Mouse (Mus musculus): ENCODE measurements around the gene Mamdc2. TPM values are rescaled to one million over a fixed set of nuclear protein-coding genes. Genes with fewer than 3 reads are reported as not detected.
A peak's percentile ranks its signal among the peaks of the same experiment; 100 is the strongest.
"Not testable (repeated sequence)": the region's sequence is repeated elsewhere in the genome, so short reads cannot be mapped to it uniquely, and the experiment has no call there.

The Mamdc2 gene
- polyA plus RNA-seq, 1 experiment from 2014 or later, result 1.5 TPM

DNA sequence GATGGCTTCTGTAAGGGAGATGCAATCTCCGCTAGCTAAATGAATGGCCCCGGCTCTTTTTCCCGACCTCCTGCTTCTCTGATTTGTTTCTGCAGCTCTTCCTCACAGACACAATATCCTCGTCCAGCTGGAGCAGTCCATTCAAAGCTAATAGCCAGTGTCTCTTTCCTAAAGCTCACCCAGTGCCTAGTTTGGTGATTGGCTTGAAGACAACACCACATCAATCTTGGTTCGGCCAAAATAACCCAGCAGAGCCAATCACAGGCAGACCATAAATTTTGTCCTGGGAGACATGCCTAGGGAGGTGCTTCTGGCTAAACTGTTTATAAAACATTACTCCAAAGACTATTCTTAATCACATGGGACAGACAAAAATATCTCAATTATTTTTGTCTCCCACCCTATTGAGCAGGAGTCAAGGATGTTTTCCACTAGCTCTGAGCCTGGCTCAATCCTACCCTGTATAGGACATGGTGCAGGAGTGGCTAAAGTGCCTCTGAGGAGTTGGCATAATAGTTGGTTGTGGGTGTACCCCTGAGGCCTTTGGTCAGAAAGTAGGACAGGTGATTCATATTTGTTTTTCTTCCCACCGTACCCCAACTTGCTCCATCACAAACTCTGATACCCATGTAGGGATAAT is 38.5 kb upstream of the Mamdc2 start:
- 82% methylated on average over 6 of the region's 6 CpGs for WGBS
- no peak overlapping the region for H3K9ac ChIP-seq (replicated peaks; ENCODE audit: low read length)
- no peak overlapping the region for H3K4me3 ChIP-seq (replicated peaks; ENCODE audit: low read depth, low read length)
- H3K27ac ChIP-seq (replicated peaks; ENCODE audit: low read depth, low read length), result no peak overlapping the region
- no peaks in the 10 kb centered on the region for H3K4me1 ChIP-seq (ENCODE audit: control insufficient read depth, insufficient read depth, low read length)
- no peak overlapping the region for H3K4me2 ChIP-seq (ENCODE audit: low read length)
- DNase-seq (no peak), ATAC-seq (ENCODE audit: low FRiP score, low TSS enrichment) (no peak)
- H3K9me3 ChIP-seq (ENCODE audit: control insufficient read depth, low read length), result no peaks in the 10 kb centered on the region
- no peaks in the 10 kb centered on the region for H3K27me3 ChIP-seq (ENCODE audit: control insufficient read depth, insufficient read depth, low read length)
- no peaks in the 10 kb centered on the region for H3K36me3 ChIP-seq (ENCODE audit: control insufficient read depth, insufficient read depth, low read length)

GRCm38 (mm10) chr19:23485940-23486600 is 37.8 kb upstream of the Mamdc2 start:
- 91% methylated on average over 7 of the region's 7 CpGs for WGBS
- no peaks in the 10 kb centered on the region for H3K27me3 ChIP-seq (ENCODE audit: control insufficient read depth, insufficient read depth, low read length)
- H3K4me3 ChIP-seq (replicated peaks; ENCODE audit: low read depth, low read length), result no peak overlapping the region

GRCm38 (mm10) chr19:23482571-23482970 is 34.3 kb upstream of the Mamdc2 start:
- H3K4me2 ChIP-seq (ENCODE audit: low read length); H3K27me3 ChIP-seq (ENCODE audit: control insufficient read depth, insufficient read depth, low read length); H3K9ac ChIP-seq (replicated peaks; ENCODE audit: low read length); DNase-seq; ATAC-seq (ENCODE audit: low FRiP score, low TSS enrichment); H3K4me1 ChIP-seq (ENCODE audit: control insufficient read depth, insufficient read depth, low read length); H3K27ac ChIP-seq (replicated peaks; ENCODE audit: low read depth, low read length); H3K9me3 ChIP-seq (ENCODE audit: control insufficient read depth, low read length); H3K36me3 ChIP-seq (ENCODE audit: control insufficient read depth, insufficient read depth, low read length); H3K4me3 ChIP-seq (replicated peaks; ENCODE audit: low read depth, low read length): not testable (repeated sequence)
- 83% methylated on average over 2 of the region's 2 CpGs for WGBS

More at GRCm38 (mm10) chr19:23485940-23486600, 37.8 kb upstream of the Mamdc2 start:
- ATAC-seq (ENCODE audit: low FRiP score, low TSS enrichment), result no peak
- no peak overlapping the region for H3K9ac ChIP-seq (replicated peaks; ENCODE audit: low read length)
- no peak overlapping the region for H3K27ac ChIP-seq (replicated peaks; ENCODE audit: low read depth, low read length)
- no peaks in the 10 kb centered on the region for H3K36me3 ChIP-seq (ENCODE audit: control insufficient read depth, insufficient read depth, low read length)
- no peaks in the 10 kb centered on the region for H3K4me1 ChIP-seq (ENCODE audit: control insufficient read depth, insufficient read depth, low read length)
- no peak for DNase-seq
- H3K4me2 ChIP-seq (ENCODE audit: low read length), result no peak overlapping the region
- H3K9me3 ChIP-seq (ENCODE audit: control insufficient read depth, low read length), result no peaks in the 10 kb centered on the region

DNA sequence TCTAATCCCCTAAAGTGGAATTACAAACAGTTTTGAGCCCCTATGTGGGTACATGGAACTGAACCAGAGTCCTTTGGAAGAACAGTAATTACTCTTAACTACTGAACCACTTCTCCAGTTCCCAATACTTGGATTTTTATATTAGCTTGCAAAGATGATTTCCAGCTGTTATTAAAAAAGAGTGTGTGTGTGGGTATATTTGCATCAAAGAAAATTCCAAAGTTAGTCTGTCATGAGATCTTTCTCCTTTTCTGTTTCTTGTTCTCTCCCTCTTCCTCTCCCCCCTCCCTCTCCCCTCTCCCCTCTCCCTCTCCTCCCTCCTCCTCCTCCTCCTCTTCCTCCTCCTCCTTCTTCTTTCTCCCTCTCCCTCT is 31.3 kb upstream of the Mamdc2 start:
- DNase-seq, result no peak
- Histone ChIP-seq H3K27me3 (ENCODE audit: control insufficient read depth, insufficient read depth, low read length) (no peaks in the 10 kb centered on the region), H3K4me1 (ENCODE audit: control insufficient read depth, insufficient read depth, low read length) (no peaks in the 10 kb centered on the region), H3K27ac (replicated peaks; ENCODE audit: low read depth, low read length) (no peak overlapping the region), H3K4me2 (ENCODE audit: low read length) (no peak overlapping the region), H3K36me3 (ENCODE audit: control insufficient read depth, insufficient read depth, low read length) (no peaks in the 10 kb centered on the region), H3K4me3 (replicated peaks; ENCODE audit: low read depth, low read length) (no peak overlapping the region), H3K9me3 (ENCODE audit: control insufficient read depth, low read length) (no peaks in the 10 kb centered on the region), H3K9ac (replicated peaks; ENCODE audit: low read length) (no peak overlapping the region)
- no peak for ATAC-seq (ENCODE audit: low FRiP score, low TSS enrichment)

GRCm38 (mm10) chr19:23478895-23479596 is 30.8 kb upstream of the Mamdc2 start:
- H3K4me3 ChIP-seq (replicated peaks; ENCODE audit: low read depth, low read length), result no peak overlapping the region
- H3K4me1 ChIP-seq (ENCODE audit: control insufficient read depth, insufficient read depth, low read length), result no peaks in the 10 kb centered on the region
- ATAC-seq (ENCODE audit: low FRiP score, low TSS enrichment), result no peak
- no peaks in the 10 kb centered on the region for H3K27me3 ChIP-seq (ENCODE audit: control insufficient read depth, insufficient read depth, low read length)
- no peaks in the 10 kb centered on the region for H3K36me3 ChIP-seq (ENCODE audit: control insufficient read depth, insufficient read depth, low read length)
- no peak overlapping the region for H3K9ac ChIP-seq (replicated peaks; ENCODE audit: low read length)
- H3K27ac ChIP-seq (replicated peaks; ENCODE audit: low read depth, low read length), result no peak overlapping the region
- no peaks in the 10 kb centered on the region for H3K9me3 ChIP-seq (ENCODE audit: control insufficient read depth, low read length)
- peak; percentile 67 for DNase-seq
- H3K4me2 ChIP-seq (ENCODE audit: low read length), result no peak overlapping the region
- 18% methylated on average over 10 of the region's 10 CpGs for WGBS

GRCm38 (mm10) chr19:23477826-23478225 is 29.6 kb upstream of the Mamdc2 start:
- Histone ChIP-seq H3K9me3 (ENCODE audit: control insufficient read depth, low read length) (no peaks in the 10 kb centered on the region), H3K27ac (replicated peaks; ENCODE audit: low read depth, low read length) (no peak overlapping the region), H3K27me3 (ENCODE audit: control insufficient read depth, insufficient read depth, low read length) (no peaks in the 10 kb centered on the region), H3K36me3 (ENCODE audit: control insufficient read depth, insufficient read depth, low read length) (no peaks in the 10 kb centered on the region), H3K4me3 (replicated peaks; ENCODE audit: low read depth, low read length) (no peak overlapping the region), H3K4me1 (ENCODE audit: control insufficient read depth, insufficient read depth, low read length) (no peaks in the 10 kb centered on the region), H3K4me2 (ENCODE audit: low read length) (no peak overlapping the region), H3K9ac (replicated peaks; ENCODE audit: low read length) (no peak overlapping the region)
- no peak for ATAC-seq (ENCODE audit: low FRiP score, low TSS enrichment)
- no peak for DNase-seq
- WGBS, result 86% methylated on average over 6 of the region's 6 CpGs

GRCm38 (mm10) chr19:23467866-23468265 is 19.6 kb upstream of the Mamdc2 start:
- H3K9ac ChIP-seq (replicated peaks; ENCODE audit: low read length), result no peak overlapping the region
- no peak overlapping the region for H3K27ac ChIP-seq (replicated peaks; ENCODE audit: low read depth, low read length)
- ATAC-seq (ENCODE audit: low FRiP score, low TSS enrichment), result no peak
- no peak overlapping the region for H3K4me3 ChIP-seq (replicated peaks; ENCODE audit: low read depth, low read length)
- peak; percentile 26 for DNase-seq
- WGBS, result 10% methylated on average over 1 of the region's 1 CpGs
- no peaks in the 10 kb centered on the region for H3K4me1 ChIP-seq (ENCODE audit: control insufficient read depth, insufficient read depth, low read length)
- no peak overlapping the region for H3K4me2 ChIP-seq (ENCODE audit: low read length)
- no peaks in the 10 kb centered on the region for H3K27me3 ChIP-seq (ENCODE audit: control insufficient read depth, insufficient read depth, low read length)
- no peaks in the 10 kb centered on the region for H3K36me3 ChIP-seq (ENCODE audit: control insufficient read depth, insufficient read depth, low read length)
- no peaks in the 10 kb centered on the region for H3K9me3 ChIP-seq (ENCODE audit: control insufficient read depth, low read length)

DNA sequence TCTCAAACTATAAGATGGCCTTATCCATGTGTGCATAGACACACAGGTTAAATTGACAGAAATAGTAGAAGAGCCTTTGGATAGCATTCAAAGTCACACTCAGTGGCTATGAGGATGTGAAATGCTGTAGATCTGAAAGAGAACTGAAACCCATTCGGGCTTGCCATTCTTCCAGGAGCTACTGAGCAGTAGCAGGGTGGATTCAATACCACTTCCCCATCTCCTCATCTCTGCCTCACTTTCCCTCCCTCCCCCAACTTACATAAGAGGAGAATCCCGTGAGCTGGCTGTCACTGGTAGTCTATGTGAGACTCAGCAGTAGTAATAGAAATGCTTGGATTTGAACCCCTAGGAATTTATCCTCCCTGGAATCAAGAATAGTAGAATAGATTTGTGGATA is 18.8 kb upstream of the Mamdc2 start:
- H3K4me3 ChIP-seq (replicated peaks; ENCODE audit: low read depth, low read length), result no peak overlapping the region
- H3K4me1 ChIP-seq (ENCODE audit: control insufficient read depth, insufficient read depth, low read length), result no peaks in the 10 kb centered on the region
- ATAC-seq (ENCODE audit: low FRiP score, low TSS enrichment), result no peak
- H3K27me3 ChIP-seq (ENCODE audit: control insufficient read depth, insufficient read depth, low read length), result no peaks in the 10 kb centered on the region
- H3K36me3 ChIP-seq (ENCODE audit: control insufficient read depth, insufficient read depth, low read length), result no peaks in the 10 kb centered on the region
- H3K9ac ChIP-seq (replicated peaks; ENCODE audit: low read length), result no peak overlapping the region
- DNase-seq, result no peak
- H3K4me2 ChIP-seq (ENCODE audit: low read length), result no peak overlapping the region
- 66% methylated on average over 2 of the region's 2 CpGs for WGBS
- H3K9me3 ChIP-seq (ENCODE audit: control insufficient read depth, low read length), result no peaks in the 10 kb centered on the region
- no peak overlapping the region for H3K27ac ChIP-seq (replicated peaks; ENCODE audit: low read depth, low read length)

- no peak overlapping the region for H3K9ac ChIP-seq (replicated peaks; ENCODE audit: low read length)
- no peak overlapping the region for H3K27ac ChIP-seq (replicated peaks; ENCODE audit: low read depth, low read length)
- H3K4me1 ChIP-seq (ENCODE audit: control insufficient read depth, insufficient read depth, low read length), result no peaks in the 10 kb centered on the region
- no peak overlapping the region for H3K4me3 ChIP-seq (replicated peaks; ENCODE audit: low read depth, low read length)
- no peaks in the 10 kb centered on the region for H3K36me3 ChIP-seq (ENCODE audit: control insufficient read depth, insufficient read depth, low read length)
- no peak overlapping the region for H3K4me2 ChIP-seq (ENCODE audit: low read length)
- ATAC-seq (ENCODE audit: low FRiP score, low TSS enrichment), result no peak
- H3K9me3 ChIP-seq (ENCODE audit: control insufficient read depth, low read length), result 0 out of 2 replicates have a peak, but pooled peaks cover 5% of the 10 kb centered on the region
- no peak for DNase-seq
- WGBS, result 53% methylated on average over 4 of the region's 4 CpGs
- no peaks in the 10 kb centered on the region for H3K27me3 ChIP-seq (ENCODE audit: control insufficient read depth, insufficient read depth, low read length)
Observed at GRCm38 (mm10) chr19:23457492-23457891, 9.2 kb upstream of the Mamdc2 start.
